Mouse (Mus musculus): ENCODE data around the gene Hist2h2be. TPM values are rescaled to one million over a fixed set of nuclear protein-coding genes. Genes with fewer than 3 reads are reported as not detected.
"Not testable (repeated sequence)": the region's sequence is repeated elsewhere in the genome, so short reads cannot be mapped to it uniquely, and the experiment has no call there.

The Hist2h2be gene
- polyA plus RNA-seq, 1 experiment = 16.7 TPM

- Histone ChIP-seq H3K4me3 (ENCODE audit: control insufficient read depth, insufficient read depth, low read length) (no peak overlapping the region), H3K36me3 (ENCODE audit: control insufficient read depth, insufficient read depth, low read length) (no peaks in the 10 kb centered on the region), H3K27me3 (ENCODE audit: control insufficient read depth, insufficient read depth, low read length) (no peaks in the 10 kb centered on the region), H3K4me1 (replicated peaks; ENCODE audit: control insufficient read depth, insufficient read depth, low read length) (peaks cover 14% of the 10 kb centered on the region), H3K27ac (ENCODE audit: control insufficient read depth, insufficient read depth, low read length) (no peak overlapping the region)
- no peak for DNase-seq
- 96% methylated on average over 12 of the region's 12 CpGs for WGBS
- no peak for TF ChIP-seq POLR2A (IDR thresholded peaks at IDR 0.05; ENCODE audit: control insufficient read depth, extremely low read depth, insufficient read depth, low read length, poor library complexity)
- TF ChIP-seq CTCF (IDR thresholded peaks at IDR 0.05; ENCODE audit: borderline replicate concordance, control insufficient read depth, extremely low read depth, insufficient read depth, low read length, poor library complexity) = no peak
Observed at GRCm38 (mm10) chr3:96192977-96193376, 27.9 kb upstream of the Hist2h2be start.

GRCm38 (mm10) chr3:96194966-96195365 is 26.0 kb upstream of the Hist2h2be start:
- Histone ChIP-seq H3K36me3 (ENCODE audit: control insufficient read depth, insufficient read depth, low read length) (no peaks in the 10 kb centered on the region), H3K4me3 (ENCODE audit: control insufficient read depth, insufficient read depth, low read length) (no peak overlapping the region), H3K27me3 (ENCODE audit: control insufficient read depth, insufficient read depth, low read length) (no peaks in the 10 kb centered on the region), H3K27ac (ENCODE audit: control insufficient read depth, insufficient read depth, low read length) (no peak overlapping the region), H3K4me1 (replicated peaks; ENCODE audit: control insufficient read depth, insufficient read depth, low read length) (peaks cover 22% of the 10 kb centered on the region)
- no peak for DNase-seq
- no peak for TF ChIP-seq CTCF (IDR thresholded peaks at IDR 0.05; ENCODE audit: borderline replicate concordance, control insufficient read depth, extremely low read depth, insufficient read depth, low read length, poor library complexity)
- TF ChIP-seq POLR2A (IDR thresholded peaks at IDR 0.05; ENCODE audit: control insufficient read depth, extremely low read depth, insufficient read depth, low read length, poor library complexity) = no peak
- 21% methylated on average over 10 of the region's 10 CpGs for WGBS

- no peak for DNase-seq
- TF ChIP-seq CTCF (IDR thresholded peaks at IDR 0.05; ENCODE audit: borderline replicate concordance, control insufficient read depth, extremely low read depth, insufficient read depth, low read length, poor library complexity) = no peak
- no peak for TF ChIP-seq POLR2A (IDR thresholded peaks at IDR 0.05; ENCODE audit: control insufficient read depth, extremely low read depth, insufficient read depth, low read length, poor library complexity)
- Histone ChIP-seq H3K36me3 (ENCODE audit: control insufficient read depth, insufficient read depth, low read length) (no peaks in the 10 kb centered on the region), H3K4me1 (replicated peaks; ENCODE audit: control insufficient read depth, insufficient read depth, low read length) (peaks cover 22% of the 10 kb centered on the region), H3K4me3 (ENCODE audit: control insufficient read depth, insufficient read depth, low read length) (no peak overlapping the region), H3K27ac (ENCODE audit: control insufficient read depth, insufficient read depth, low read length) (no peak overlapping the region), H3K27me3 (ENCODE audit: control insufficient read depth, insufficient read depth, low read length) (no peaks in the 10 kb centered on the region)
- WGBS = 98% methylated on average over 11 of the region's 11 CpGs
Observed at GRCm38 (mm10) chr3:96195616-96196313, 25.2 kb upstream of the Hist2h2be start.

- peak overlapping the region; percentile 89 for H3K4me3 ChIP-seq (ENCODE audit: control insufficient read depth, insufficient read depth, low read length)
- no peaks in the 10 kb centered on the region for H3K27me3 ChIP-seq (ENCODE audit: control insufficient read depth, insufficient read depth, low read length)
- TF ChIP-seq POLR2A (IDR thresholded peaks at IDR 0.05; ENCODE audit: control insufficient read depth, extremely low read depth, insufficient read depth, low read length, poor library complexity) = no peak
- TF ChIP-seq CTCF (IDR thresholded peaks at IDR 0.05; ENCODE audit: borderline replicate concordance, control insufficient read depth, extremely low read depth, insufficient read depth, low read length, poor library complexity) = no peak
- DNase-seq = no peak
- H3K27ac ChIP-seq (ENCODE audit: control insufficient read depth, insufficient read depth, low read length) = no peak overlapping the region
- peaks cover 22% of the 10 kb centered on the region for H3K4me1 ChIP-seq (replicated peaks; ENCODE audit: control insufficient read depth, insufficient read depth, low read length)
- 22% methylated on average over 27 of the region's 27 CpGs for WGBS
- no peaks in the 10 kb centered on the region for H3K36me3 ChIP-seq (ENCODE audit: control insufficient read depth, insufficient read depth, low read length)
Observed at GRCm38 (mm10) chr3:96196437-96197128, 24.3 kb upstream of the Hist2h2be start.

GRCm38 (mm10) chr3:96197129-96197749 is 23.7 kb upstream of the Hist2h2be start:
- DNase-seq = peak; percentile 84
- Histone ChIP-seq H3K36me3 (ENCODE audit: control insufficient read depth, insufficient read depth, low read length) (no peaks in the 10 kb centered on the region), H3K4me1 (replicated peaks; ENCODE audit: control insufficient read depth, insufficient read depth, low read length) (peaks cover 22% of the 10 kb centered on the region), H3K27me3 (ENCODE audit: control insufficient read depth, insufficient read depth, low read length) (no peaks in the 10 kb centered on the region), H3K4me3 (ENCODE audit: control insufficient read depth, insufficient read depth, low read length) (peak overlapping the region; percentile 89), H3K27ac (ENCODE audit: control insufficient read depth, insufficient read depth, low read length) (peak overlapping the region; percentile 67; the same call in 1 of the 2 replicates)
- TF ChIP-seq CTCF (IDR thresholded peaks at IDR 0.05; ENCODE audit: borderline replicate concordance, control insufficient read depth, extremely low read depth, insufficient read depth, low read length, poor library complexity) (no peak), POLR2A (IDR thresholded peaks at IDR 0.05; ENCODE audit: control insufficient read depth, extremely low read depth, insufficient read depth, low read length, poor library complexity) (peak; percentile 67)
- WGBS = under 1% methylated on average over 50 of the region's 50 CpGs

GRCm38 (mm10) chr3:96198181-96198580 is 22.7 kb upstream of the Hist2h2be start:
- WGBS = 2% methylated on average over 6 of the region's 6 CpGs
- Histone ChIP-seq H3K27me3 (ENCODE audit: control insufficient read depth, insufficient read depth, low read length) (no peaks in the 10 kb centered on the region), H3K36me3 (ENCODE audit: control insufficient read depth, insufficient read depth, low read length) (no peaks in the 10 kb centered on the region), H3K27ac (ENCODE audit: control insufficient read depth, insufficient read depth, low read length) (peak overlapping the region; percentile 96), H3K4me3 (ENCODE audit: control insufficient read depth, insufficient read depth, low read length) (peak overlapping the region; percentile 27; the same call in 1 of the 2 replicates), H3K4me1 (replicated peaks; ENCODE audit: control insufficient read depth, insufficient read depth, low read length) (peaks cover 22% of the 10 kb centered on the region)
- TF ChIP-seq POLR2A (IDR thresholded peaks at IDR 0.05; ENCODE audit: control insufficient read depth, extremely low read depth, insufficient read depth, low read length, poor library complexity) (no peak), CTCF (IDR thresholded peaks at IDR 0.05; ENCODE audit: borderline replicate concordance, control insufficient read depth, extremely low read depth, insufficient read depth, low read length, poor library complexity) (no peak)
- peak; percentile 51 for DNase-seq

- 35% methylated on average over 8 of the region's 8 CpGs for WGBS
- H3K4me1 ChIP-seq (replicated peaks; ENCODE audit: control insufficient read depth, insufficient read depth, low read length) = peaks cover 22% of the 10 kb centered on the region
- not testable (repeated sequence) for H3K36me3 ChIP-seq (ENCODE audit: control insufficient read depth, insufficient read depth, low read length); DNase-seq; H3K4me3 ChIP-seq (ENCODE audit: control insufficient read depth, insufficient read depth, low read length); H3K27ac ChIP-seq (ENCODE audit: control insufficient read depth, insufficient read depth, low read length); H3K27me3 ChIP-seq (ENCODE audit: control insufficient read depth, insufficient read depth, low read length)
Observed at GRCm38 (mm10) chr3:96198601-96199251, 22.2 kb upstream of the Hist2h2be start.

All from thymus, adult 2 months (tissue).